In genomic region chr10:81395127-81395526, GRCm38 (mm10) we compare ENCODE assay signal across 10 mouse cellular contexts. TPM values are rescaled to one million over a fixed set of nuclear protein-coding genes. Genes with fewer than 3 reads are reported as not detected.
DNase-seq lines count a peak whose midpoint lies in the region; ATAC-seq and TF ChIP-seq lines count a peak whose summit lies in the region.
"Had no signal": no experiment of that assay in that cellular context is flagged by ENCODE, and none has a peak within 500 bp of the region (broad histone marks: within the 10 kb centered on the region; RNA-seq: fewer than 3 reads in every experiment).

No protein-coding gene starts in this region.

- peak; percentile 86 for TF ChIP-seq CTCF in kidney, adult 2 months (conservative IDR thresholded peaks at IDR 0.05; ENCODE audit: insufficient read depth, insufficient read length, low read depth, low read length)
- TF ChIP-seq CTCF in midbrain, postnatal 0 days (IDR thresholded peaks at IDR 0.05) = peak; percentile 90

- H3K9ac ChIP-seq in midbrain, postnatal 0 days (replicated peaks; ENCODE audit: low read length, poor library complexity, severe bottlenecking) = no peak overlapping the region
- H3K9ac ChIP-seq: limb, embryonic 15.5 days had no signal

- H3K27me3 ChIP-seq in kidney, adult 2 months (replicated peaks; ENCODE audit: control insufficient read depth, insufficient read depth, low read length) = no peaks in the 10 kb centered on the region
- no peaks in the 10 kb centered on the region for H3K27me3 ChIP-seq in midbrain, postnatal 0 days (ENCODE audit: insufficient read depth, low read length)
- H3K27me3 ChIP-seq: limb, embryonic 15.5 days had no signal

- H3K9me3 ChIP-seq in midbrain, postnatal 0 days (ENCODE audit: low read length) = no peaks in the 10 kb centered on the region
- H3K9me3 ChIP-seq: limb, embryonic 15.5 days had no signal

- peak; percentile 79 for ATAC-seq in CD4-positive, CD25-positive, alpha-beta regulatory T cell, adult 4 months
- no peak for ATAC-seq in midbrain, postnatal 0 days (ENCODE audit: low FRiP score)

- H3K4me3 ChIP-seq in kidney, adult 2 months (ENCODE audit: insufficient read depth, low read depth, low read length) = no peak overlapping the region
- no peak overlapping the region for H3K4me3 ChIP-seq in midbrain, postnatal 0 days (ENCODE audit: low read depth, low read length)
- H3K4me3 ChIP-seq: erythroblast, embryonic 14.5 days; limb, embryonic 15.5 days had no signal

- H3K27ac ChIP-seq in kidney, adult 2 months (ENCODE audit: insufficient read depth, low read depth, low read length) = no peak overlapping the region
- no peak overlapping the region for H3K27ac ChIP-seq in midbrain, postnatal 0 days (ENCODE audit: low read depth, low read length)

- H3K4me2 ChIP-seq in midbrain, postnatal 0 days (ENCODE audit: low read depth, low read length, poor library complexity, severe bottlenecking) = no peak overlapping the region
- H3K4me2 ChIP-seq: limb, embryonic 15.5 days had no signal

- peaks cover 2% of the 10 kb centered on the region for H3K36me3 ChIP-seq in kidney, adult 2 months (ENCODE audit: control insufficient read depth, insufficient read depth, low read length)
- H3K36me3 ChIP-seq in midbrain, postnatal 0 days (ENCODE audit: insufficient read depth, low read length) = peaks cover 19% of the 10 kb centered on the region

- 18% methylated on average over 5 of the region's 5 CpGs for WGBS in kidney, adult 2 months
- 12% methylated on average over 5 of the region's 5 CpGs for WGBS in midbrain, postnatal 0 days

- DNase-seq in layer of hippocampus, postnatal 10 days (ENCODE audit: low spot score in 2 of 2) = peak; percentile 83 to 85
- DNase-seq in layer of hippocampus, adult 9-11 months = no peak
- peak; percentile 56 for DNase-seq in adrenal gland, adult 2 months
- DNase-seq in embryo, embryonic 9.5 days (ENCODE audit: extremely low spot score) = peak; percentile 74
- DNase-seq in kidney, adult 2 months = peak; percentile 71
- DNase-seq in midbrain, postnatal 0 days (ENCODE audit: low spot score) = peak; percentile 57
- no peak for DNase-seq in yolk sac, embryonic 10.5 days (ENCODE audit: low spot score)

- no peak for TF ChIP-seq POLR2A in kidney, adult 2 months (IDR thresholded peaks at IDR 0.05; ENCODE audit: low read depth, low read length)

- peaks cover 14% of the 10 kb centered on the region; the same call in 1 of the 2 replicates for H3K4me1 ChIP-seq in kidney, adult 2 months (ENCODE audit: control insufficient read depth, insufficient read depth, low read length)
- H3K4me1 ChIP-seq in midbrain, postnatal 0 days (ENCODE audit: insufficient read depth, low read length) = no peaks in the 10 kb centered on the region

RNA-seq across cellular contexts. Expression of gene Smim24, which starts 2.3 kb away (rescaled TPM):
- 1 to 10 TPM; 2.6 to 3.0 TPM for total RNA-seq in layer of hippocampus, postnatal 10 days (2021)
- 10 to 100 TPM in 1 of 2 experiments, 1 to 10 TPM in 1; 9.0 to 10.8 TPM for polyA plus RNA-seq in CD4-positive, CD25-positive, alpha-beta regulatory T cell, adult 4 months (2017; shearing (Covaris generic))
- 1 to 10 TPM; 1.4 to 1.6 TPM for total RNA-seq in adrenal gland, adult 2 months (2021)
- 4.5 and 5.4 TPM in 2 replicates for polyA plus RNA-seq in adrenal gland, adult 2 months (2012; rRNA removed)
- 693 and 694 TPM in 2 replicates for polyA plus RNA-seq in kidney, adult 2 months (2012; rRNA removed)
- total RNA-seq in midbrain, postnatal 0 days (2014; rRNA removed) = 1.5 and 1.7 TPM in 2 replicates
- polyA plus RNA-seq in midbrain, postnatal 0 days (2015; fragmentation: Nextera tagmentation; extraction: Ambion mirVana) = 1.1 and 2.0 TPM in 2 replicates
- polyA plus RNA-seq: erythroblast, embryonic 14.5 days had no signal

RNA-seq across cellular contexts. Expression of gene Gm48552, which starts 6.3 kb away (rescaled TPM):
- 1 to 10 TPM; 1.1 to 3.5 TPM for total RNA-seq in layer of hippocampus, postnatal 10 days (2021)
- polyA plus RNA-seq in CD4-positive, CD25-positive, alpha-beta regulatory T cell, adult 4 months (2017; shearing (Covaris generic)) = 1 to 10 TPM in 1 of 2 experiments, under 1 TPM in 1; 0.71 to 2.3 TPM
- total RNA-seq in adrenal gland, adult 2 months (2021) = 1 to 10 TPM in 1 of 2 experiments, not detected in 1; 1.4 TPM
- 2.5 and 4.4 TPM in 2 replicates for polyA plus RNA-seq in adrenal gland, adult 2 months (2012; rRNA removed)
- 1.0 and 2.8 TPM in 2 replicates for polyA plus RNA-seq in kidney, adult 2 months (2012; rRNA removed)
- 6.6 TPM in 1 of 2 replicates, not detected in the other for total RNA-seq in midbrain, postnatal 0 days (2014; rRNA removed)
- 1.6 and 3.9 TPM in 2 replicates for polyA plus RNA-seq in midbrain, postnatal 0 days (2015; fragmentation: Nextera tagmentation; extraction: Ambion mirVana)

RNA-seq across cellular contexts. Expression of gene Gm48551, which starts 10.9 kb away (rescaled TPM):
- total RNA-seq in layer of hippocampus, postnatal 10 days (2021) = 1 to 10 TPM; 2.3 to 4.5 TPM
- 1 to 10 TPM; 2.2 to 3.7 TPM for polyA plus RNA-seq in CD4-positive, CD25-positive, alpha-beta regulatory T cell, adult 4 months (2017; shearing (Covaris generic))
- 1 to 10 TPM; 1.8 to 2.5 TPM for total RNA-seq in adrenal gland, adult 2 months (2021)
- polyA plus RNA-seq in adrenal gland, adult 2 months (2012; rRNA removed) = 2.9 and 6.7 TPM in 2 replicates
- polyA plus RNA-seq in kidney, adult 2 months (2012; rRNA removed) = 2.1 and 2.3 TPM in 2 replicates
- total RNA-seq in midbrain, postnatal 0 days (2014; rRNA removed) = 0.88 and 2.7 TPM in 2 replicates
- 5.8 and 10.2 TPM in 2 replicates for polyA plus RNA-seq in midbrain, postnatal 0 days (2015; fragmentation: Nextera tagmentation; extraction: Ambion mirVana)

RNA-seq across cellular contexts. Expression of gene Dohh, which starts 10.9 kb away (rescaled TPM):
- 10 to 100 TPM; 72.0 to 77.3 TPM for total RNA-seq in layer of hippocampus, postnatal 10 days (2021)
- 10 to 100 TPM in 1 of 2 experiments, 1 to 10 TPM in 1; 9.4 to 13.9 TPM for polyA plus RNA-seq in CD4-positive, CD25-positive, alpha-beta regulatory T cell, adult 4 months (2017; shearing (Covaris generic))
- total RNA-seq in adrenal gland, adult 2 months (2021) = 10 to 100 TPM; 39.6 to 54.3 TPM
- 125 and 132 TPM in 2 replicates for polyA plus RNA-seq in adrenal gland, adult 2 months (2012; rRNA removed)
- 60.6 and 79.8 TPM in 2 replicates for polyA plus RNA-seq in kidney, adult 2 months (2012; rRNA removed)
- 120 and 132 TPM in 2 replicates for total RNA-seq in midbrain, postnatal 0 days (2014; rRNA removed)
- 95.8 and 115 TPM in 2 replicates for polyA plus RNA-seq in midbrain, postnatal 0 days (2015; fragmentation: Nextera tagmentation; extraction: Ambion mirVana)

RNA-seq across cellular contexts. Expression of gene Fzr1, which starts 16.8 kb away (rescaled TPM):
- total RNA-seq in layer of hippocampus, postnatal 10 days (2021) = 10 to 100 TPM; 81.2 to 85.2 TPM
- 10 to 100 TPM; 12.3 to 16.4 TPM for polyA plus RNA-seq in CD4-positive, CD25-positive, alpha-beta regulatory T cell, adult 4 months (2017; shearing (Covaris generic))
- total RNA-seq in adrenal gland, adult 2 months (2021) = 10 to 100 TPM; 40.7 to 45.0 TPM
- 95.6 and 103 TPM in 2 replicates for polyA plus RNA-seq in adrenal gland, adult 2 months (2012; rRNA removed)
- polyA plus RNA-seq in kidney, adult 2 months (2012; rRNA removed) = 41.1 and 49.8 TPM in 2 replicates
- 92.6 and 98.3 TPM in 2 replicates for total RNA-seq in midbrain, postnatal 0 days (2014; rRNA removed)
- polyA plus RNA-seq in midbrain, postnatal 0 days (2015; fragmentation: Nextera tagmentation; extraction: Ambion mirVana) = 147 and 149 TPM in 2 replicates

Comparison
In these comparisons a context has a peak if more than half of its experiments do, and no peak if none do; other contexts are left out.
1. DNase-seq: peak in layer of hippocampus, postnatal 10 days (2 of 2), adrenal gland, adult 2 months (single experiment), embryo, embryonic 9.5 days (single experiment), kidney, adult 2 months (single experiment) and midbrain, postnatal 0 days (single experiment); none in layer of hippocampus, adult 9-11 months (single experiment) and yolk sac, embryonic 10.5 days (single experiment).
2. RNA of gene Smim24, which starts 2.3 kb away (polyA plus RNA-seq): 693 to 694 TPM in kidney, adult 2 months; 9.0 to 10.8 TPM in CD4-positive, CD25-positive, alpha-beta regulatory T cell, adult 4 months, 4.5 to 5.4 TPM in adrenal gland, adult 2 months and 1.1 to 2.0 TPM in midbrain, postnatal 0 days; every median in the first group is over 10 times any median in the second.